Mouse (Mus musculus): ENCODE data around the gene Gdpd3. TPM values are rescaled to one million over a fixed set of nuclear protein-coding genes. Genes with fewer than 3 reads are reported as not detected.

Gene Gdpd3
- polyA plus RNA-seq, 1 experiment: 3.5 TPM

- H3K27me3 ChIP-seq (ENCODE audit: control insufficient read depth, insufficient read depth, low read length): no peaks in the 10 kb centered on the region
- H3K36me3 ChIP-seq (ENCODE audit: control insufficient read depth, insufficient read depth, low read length): no peaks in the 10 kb centered on the region
- H3K27ac ChIP-seq (ENCODE audit: control insufficient read depth, insufficient read depth, low read depth, low read length): no peak overlapping the region
- no peak for TF ChIP-seq CTCF (IDR thresholded peaks at IDR 0.05; ENCODE audit: control insufficient read depth, insufficient read depth, insufficient replicate concordance, low read depth, low read length)
- no peak for TF ChIP-seq POLR2A (IDR thresholded peaks at IDR 0.05; ENCODE audit: control insufficient read depth, low read depth, low read length)
- H3K4me3 ChIP-seq (ENCODE audit: control insufficient read depth, low read depth, low read length): no peak overlapping the region
- peaks cover 4% of the 10 kb centered on the region for H3K4me1 ChIP-seq (ENCODE audit: control insufficient read depth, insufficient read depth, low read length)
Measured at GRCm38 (mm10) chr7:126822741-126823140, 56.6 kb downstream of the Gdpd3 start.

- TF ChIP-seq POLR2A (IDR thresholded peaks at IDR 0.05; ENCODE audit: control insufficient read depth, low read depth, low read length) (no peak), CTCF (IDR thresholded peaks at IDR 0.05; ENCODE audit: control insufficient read depth, insufficient read depth, insufficient replicate concordance, low read depth, low read length) (no peak)
- Histone ChIP-seq H3K4me1 (ENCODE audit: control insufficient read depth, insufficient read depth, low read length) (peaks cover 4% of the 10 kb centered on the region), H3K36me3 (ENCODE audit: control insufficient read depth, insufficient read depth, low read length) (no peaks in the 10 kb centered on the region), H3K4me3 (ENCODE audit: control insufficient read depth, low read depth, low read length) (no peak overlapping the region), H3K27ac (ENCODE audit: control insufficient read depth, insufficient read depth, low read depth, low read length) (no peak overlapping the region), H3K27me3 (ENCODE audit: control insufficient read depth, insufficient read depth, low read length) (no peaks in the 10 kb centered on the region)
Measured at GRCm38 (mm10) chr7:126823202-126823711, 57.1 kb downstream of the Gdpd3 start.

GRCm38 (mm10) chr7:126823940-126824339 is 57.8 kb downstream of the Gdpd3 start:
- Histone ChIP-seq H3K27me3 (ENCODE audit: control insufficient read depth, insufficient read depth, low read length) (no peaks in the 10 kb centered on the region; the same call in 1 of the 2 replicates), H3K27ac (ENCODE audit: control insufficient read depth, insufficient read depth, low read depth, low read length) (no peak overlapping the region), H3K4me3 (ENCODE audit: control insufficient read depth, low read depth, low read length) (no peak overlapping the region), H3K4me1 (ENCODE audit: control insufficient read depth, insufficient read depth, low read length) (peaks cover 4% of the 10 kb centered on the region), H3K36me3 (ENCODE audit: control insufficient read depth, insufficient read depth, low read length) (no peaks in the 10 kb centered on the region)
- TF ChIP-seq CTCF (IDR thresholded peaks at IDR 0.05; ENCODE audit: control insufficient read depth, insufficient read depth, insufficient replicate concordance, low read depth, low read length) (no peak), POLR2A (IDR thresholded peaks at IDR 0.05; ENCODE audit: control insufficient read depth, low read depth, low read length) (no peak)

Other genes with a start within 250 kb of the Gdpd3 start
- 144 and 157 TPM in 2 replicates for gene Eif3c, start 199.9 kb upstream of the Gdpd3 start, polyA plus RNA-seq (2012; rRNA removed)
- gene Apobr, start 181.4 kb upstream of the Gdpd3 start, polyA plus RNA-seq (2012; rRNA removed): 0.16 and 1.3 TPM in 2 replicates
- gene Cln3, start 180.5 kb upstream of the Gdpd3 start, polyA plus RNA-seq (2012; rRNA removed): 34.9 and 42.7 TPM in 2 replicates
- not detected in 2 replicates for gene Il27, start 171.4 kb upstream of the Gdpd3 start, polyA plus RNA-seq (2012; rRNA removed)
- 1.4 and 2.6 TPM in 2 replicates for gene Nupr1, start 135.5 kb upstream of the Gdpd3 start, polyA plus RNA-seq (2012; rRNA removed)
- gene Sgf29, start 117.0 kb upstream of the Gdpd3 start, polyA plus RNA-seq (2012; rRNA removed): 405 and 485 TPM in 2 replicates
- 5.8 and 7.1 TPM in 2 replicates for gene Sult1a1, start 89.9 kb upstream of the Gdpd3 start, polyA plus RNA-seq (2012; rRNA removed)
- 35.7 and 38.7 TPM in 2 replicates for gene Bola2, start 70.9 kb upstream of the Gdpd3 start, polyA plus RNA-seq (2012; rRNA removed)
- 8.3 and 9.5 TPM in 2 replicates for gene Slx1b, start 70.5 kb upstream of the Gdpd3 start, polyA plus RNA-seq (2012; rRNA removed)
- 2.5 and 2.6 TPM in 2 replicates for gene Coro1a, start 58.5 kb upstream of the Gdpd3 start, polyA plus RNA-seq (2012; rRNA removed)
- 337 and 349 TPM in 2 replicates for gene Mapk3, start 6.7 kb upstream of the Gdpd3 start, polyA plus RNA-seq (2012; rRNA removed)
- 74.3 and 92.1 TPM in 2 replicates for gene Ypel3, start 10.6 kb downstream of the Gdpd3 start, polyA plus RNA-seq (2012; rRNA removed)
- gene Tbx6, start 15.1 kb downstream of the Gdpd3 start, polyA plus RNA-seq (2012; rRNA removed): 1.1 and 1.2 TPM in 2 replicates
- 252 and 262 TPM in 2 replicates for gene Ppp4c, start 26.2 kb downstream of the Gdpd3 start, polyA plus RNA-seq (2012; rRNA removed)
- 7.9 and 9.8 TPM in 2 replicates for gene Fam57b, start 31.3 kb downstream of the Gdpd3 start, polyA plus RNA-seq (2012; rRNA removed)
- 103 and 114 TPM in 2 replicates for gene 4930451I11Rik, start 65.3 kb downstream of the Gdpd3 start, polyA plus RNA-seq (2012; rRNA removed)
- gene Doc2a, start 81.1 kb downstream of the Gdpd3 start, polyA plus RNA-seq (2012; rRNA removed): 1.9 and 2.2 TPM in 2 replicates
- gene Hirip3, start 95.6 kb downstream of the Gdpd3 start, polyA plus RNA-seq (2012; rRNA removed): 76.6 and 77.1 TPM in 2 replicates
- 74.1 and 80.9 TPM in 2 replicates for gene Ino80e, start 96.0 kb downstream of the Gdpd3 start, polyA plus RNA-seq (2012; rRNA removed)
- 43.5 and 49.4 TPM in 2 replicates for gene Taok2, start 118.4 kb downstream of the Gdpd3 start, polyA plus RNA-seq (2012; rRNA removed)
- gene Tmem219, start 156.6 kb downstream of the Gdpd3 start, polyA plus RNA-seq (2012; rRNA removed): 70.3 and 73.6 TPM in 2 replicates
- 80.0 and 85.5 TPM in 2 replicates for gene Kctd13, start 162.5 kb downstream of the Gdpd3 start, polyA plus RNA-seq (2012; rRNA removed)
- 1.4 TPM in 2 replicates for gene Asphd1, start 183.2 kb downstream of the Gdpd3 start, polyA plus RNA-seq (2012; rRNA removed)
- 9.9 and 10.7 TPM in 2 replicates for gene Sez6l2, start 184.2 kb downstream of the Gdpd3 start, polyA plus RNA-seq (2012; rRNA removed)
- 83.3 and 84.9 TPM in 2 replicates for gene Cdipt, start 209.6 kb downstream of the Gdpd3 start, polyA plus RNA-seq (2012; rRNA removed)
- gene Cdiptos, start 209.8 kb downstream of the Gdpd3 start, polyA plus RNA-seq (2012; rRNA removed): 804 and 822 TPM in 2 replicates
- gene Mvp, start 248.3 kb downstream of the Gdpd3 start, polyA plus RNA-seq (2012; rRNA removed): 3.0 and 4.0 TPM in 2 replicates

Measured in testis, adult 2 months (tissue).